8 mouse cellular contexts compared by ENCODE assay signal in genomic region chr6:87383926-87384691, GRCm38 (mm10). TPM values are rescaled to one million over a fixed set of nuclear protein-coding genes. Genes with fewer than 3 reads are reported as not detected.
A peak's percentile ranks its signal among the peaks of the same experiment; 100 is the strongest.
DNase-seq lines count a peak whose midpoint lies in the region; ATAC-seq and TF ChIP-seq lines count a peak whose summit lies in the region.

No protein-coding gene starts in this region.

- no peak overlapping the region for H3K27ac ChIP-seq in gastrocnemius, adult 2 months
- H3K27ac ChIP-seq in embryonic facial prominence, embryonic 13.5 days, result no peak overlapping the region
- H3K27ac ChIP-seq in lung, embryonic 15.5 days, result no peak overlapping the region

- peak overlapping the region; percentile 58 for H3K4me3 ChIP-seq in gastrocnemius, adult 2 months
- peak overlapping the region; percentile 74 for H3K4me3 ChIP-seq in E14TG2a.4 (replicated peaks; ENCODE audit: low read length)
- peak overlapping the region; percentile 38 for H3K4me3 ChIP-seq in embryonic facial prominence, embryonic 13.5 days
- H3K4me3 ChIP-seq in lung, embryonic 15.5 days, result peak overlapping the region; percentile 3; the same call in 1 of the 2 replicates

- peaks cover 11% of the 10 kb centered on the region; the same call in 1 of the 2 replicates for H3K4me1 ChIP-seq in E14TG2a.4 (replicated peaks; ENCODE audit: low read depth, low read length)
- H3K4me1 ChIP-seq in embryonic facial prominence, embryonic 13.5 days, result peaks cover 13% of the 10 kb centered on the region; the same call in 1 of the 2 replicates
- peaks cover 5% of the 10 kb centered on the region for H3K4me1 ChIP-seq in lung, embryonic 15.5 days

- no peaks in the 10 kb centered on the region for H3K9me3 ChIP-seq in E14TG2a.4 (ENCODE audit: low read length)
- no peaks in the 10 kb centered on the region for H3K9me3 ChIP-seq in embryonic facial prominence, embryonic 13.5 days
- no peaks in the 10 kb centered on the region for H3K9me3 ChIP-seq in lung, embryonic 15.5 days

- 8% methylated on average over 24 of the region's 24 CpGs for WGBS in embryonic facial prominence, embryonic 13.5 days
- 8% methylated on average over 24 of the region's 24 CpGs for WGBS in lung, embryonic 15.5 days

- peak; percentile 54 for TF ChIP-seq CTCF in gastrocnemius, adult 2 months (IDR thresholded peaks at IDR 0.05)
- peak; percentile 52 for TF ChIP-seq CTCF in E14TG2a.4 (conservative IDR thresholded peaks at IDR 0.05; ENCODE audit: low read length)

- DNase-seq in gastrocnemius, adult 2 months, result no peak
- no peak for DNase-seq in gastrocnemius, adult 8-10 months (ENCODE audit: low spot score in 2 of 2)
- peak; percentile 30 for DNase-seq in right cerebral cortex, postnatal 25 days
- no peak for DNase-seq in cerebellum, adult 9-10 months

- no peaks in the 10 kb centered on the region for H3K36me3 ChIP-seq in E14TG2a.4 (ENCODE audit: insufficient read depth, low read length)
- H3K36me3 ChIP-seq in embryonic facial prominence, embryonic 13.5 days, result no peaks in the 10 kb centered on the region
- H3K36me3 ChIP-seq in lung, embryonic 15.5 days, result no peaks in the 10 kb centered on the region

- H3K27me3 ChIP-seq in E14TG2a.4 (ENCODE audit: insufficient read depth, low read length), result peaks cover 29% of the 10 kb centered on the region
- peaks cover 26% of the 10 kb centered on the region for H3K27me3 ChIP-seq in embryonic facial prominence, embryonic 13.5 days
- peaks cover 44% of the 10 kb centered on the region for H3K27me3 ChIP-seq in lung, embryonic 15.5 days

- ATAC-seq in embryonic facial prominence, embryonic 13.5 days (ENCODE audit: insufficient number of reproducible peaks, insufficient read depth, low FRiP score, low TSS enrichment, low read depth), result no peak
- peak; percentile 64 for ATAC-seq in inflammation-experienced regulatory T-cells, adult 6 months
- ATAC-seq in lung, embryonic 15.5 days (ENCODE audit: borderline replicate concordance, extremely low read depth, low FRiP score, low TSS enrichment), result no peak

- H3K9ac ChIP-seq in embryonic facial prominence, embryonic 13.5 days, result peak overlapping the region; percentile 32; the same call in 1 of the 2 replicates
- no peak overlapping the region for H3K9ac ChIP-seq in lung, embryonic 15.5 days

- intact Hi-C loops in gastrocnemius, adult 2 months (cut with DNase I), result no loop called here

- H3K4me2 ChIP-seq in embryonic facial prominence, embryonic 13.5 days, result peak overlapping the region; percentile 68
- H3K4me2 ChIP-seq in lung, embryonic 15.5 days, result peak overlapping the region; percentile 49

RNA-seq across cellular contexts. Expression of gene Gkn3, which starts 4.6 kb away (rescaled TPM):
- 1 to 10 TPM; 1.0 to 1.2 TPM for total RNA-seq in gastrocnemius, adult 2 months (2021)
- total RNA-seq in gastrocnemius, adult 8-10 months (2022), result 1 to 10 TPM in 3 of 4 experiments, not detected in 1; 1.1 to 1.4 (median 1.2) TPM
- polyA plus RNA-seq in embryonic facial prominence, embryonic 13.5 days (2015; fragmentation: Nextera tagmentation; extraction: Ambion mirVana), result 0.42 TPM in 1 of 2 replicates, not detected in the other
- not detected for polyA plus RNA-seq in inflammation-experienced regulatory T-cells, adult 6 months (2017; shearing (Covaris generic))
- polyA plus RNA-seq in lung, embryonic 15.5 days (2015; fragmentation: Nextera tagmentation; extraction: Ambion mirVana), result 2.9 and 3.1 TPM in 2 replicates

RNA-seq across cellular contexts. Expression of gene Gkn2, which starts 11.0 kb away (rescaled TPM):
- not detected for total RNA-seq in gastrocnemius, adult 2 months (2021)
- total RNA-seq in gastrocnemius, adult 8-10 months (2022), result not detected
- polyA plus RNA-seq in embryonic facial prominence, embryonic 13.5 days (2015; fragmentation: Nextera tagmentation; extraction: Ambion mirVana), result not detected in 2 replicates
- polyA plus RNA-seq in inflammation-experienced regulatory T-cells, adult 6 months (2017; shearing (Covaris generic)), result not detected
- polyA plus RNA-seq in lung, embryonic 15.5 days (2015; fragmentation: Nextera tagmentation; extraction: Ambion mirVana), result 0.26 TPM in 1 of 2 replicates, not detected in the other

RNA-seq across cellular contexts. Expression of gene Gkn1, which starts 33.4 kb away (rescaled TPM):
- not detected for total RNA-seq in gastrocnemius, adult 2 months (2021)
- not detected for total RNA-seq in gastrocnemius, adult 8-10 months (2022)
- polyA plus RNA-seq in embryonic facial prominence, embryonic 13.5 days (2015; fragmentation: Nextera tagmentation; extraction: Ambion mirVana), result not detected in 2 replicates
- not detected for polyA plus RNA-seq in inflammation-experienced regulatory T-cells, adult 6 months (2017; shearing (Covaris generic))
- not detected in 2 replicates for polyA plus RNA-seq in lung, embryonic 15.5 days (2015; fragmentation: Nextera tagmentation; extraction: Ambion mirVana)

RNA-seq across cellular contexts. Expression of gene Bmp10, which starts 44.7 kb away (rescaled TPM):
- not detected for total RNA-seq in gastrocnemius, adult 2 months (2021)
- not detected for total RNA-seq in gastrocnemius, adult 8-10 months (2022)
- polyA plus RNA-seq in embryonic facial prominence, embryonic 13.5 days (2015; fragmentation: Nextera tagmentation; extraction: Ambion mirVana), result not detected in 2 replicates
- not detected for polyA plus RNA-seq in inflammation-experienced regulatory T-cells, adult 6 months (2017; shearing (Covaris generic))
- polyA plus RNA-seq in lung, embryonic 15.5 days (2015; fragmentation: Nextera tagmentation; extraction: Ambion mirVana), result 0.05 TPM in 2 replicates

RNA-seq across cellular contexts. Expression of gene Antxr1, which starts 48.5 kb away (rescaled TPM):
- total RNA-seq in gastrocnemius, adult 2 months (2021), result 10 to 100 TPM in 1 of 2 experiments, 1 to 10 TPM in 1; 6.2 to 15.9 TPM
- total RNA-seq in gastrocnemius, adult 8-10 months (2022), result 1 to 10 TPM; 3.6 to 7.0 (median 5.2) TPM
- polyA plus RNA-seq in embryonic facial prominence, embryonic 13.5 days (2015; fragmentation: Nextera tagmentation; extraction: Ambion mirVana), result 20.1 and 20.5 TPM in 2 replicates
- under 1 TPM in 1 of 3 experiments, not detected in 2; 0.34 TPM for polyA plus RNA-seq in inflammation-experienced regulatory T-cells, adult 6 months (2017; shearing (Covaris generic))
- 12.0 and 13.6 TPM in 2 replicates for polyA plus RNA-seq in lung, embryonic 15.5 days (2015; fragmentation: Nextera tagmentation; extraction: Ambion mirVana)

Comparison
In these comparisons a context has a peak if more than half of its experiments do, and no peak if none do; other contexts are left out.
1. H3K4me3 ChIP-seq: peak in every context shown above with its lines; median percentile 74 in E14TG2a.4; 58 in gastrocnemius, adult 2 months; 38 in embryonic facial prominence, embryonic 13.5 days; 3 in lung, embryonic 15.5 days.